9 mouse cellular contexts compared by ENCODE assay signal in the genomic region with DNA sequence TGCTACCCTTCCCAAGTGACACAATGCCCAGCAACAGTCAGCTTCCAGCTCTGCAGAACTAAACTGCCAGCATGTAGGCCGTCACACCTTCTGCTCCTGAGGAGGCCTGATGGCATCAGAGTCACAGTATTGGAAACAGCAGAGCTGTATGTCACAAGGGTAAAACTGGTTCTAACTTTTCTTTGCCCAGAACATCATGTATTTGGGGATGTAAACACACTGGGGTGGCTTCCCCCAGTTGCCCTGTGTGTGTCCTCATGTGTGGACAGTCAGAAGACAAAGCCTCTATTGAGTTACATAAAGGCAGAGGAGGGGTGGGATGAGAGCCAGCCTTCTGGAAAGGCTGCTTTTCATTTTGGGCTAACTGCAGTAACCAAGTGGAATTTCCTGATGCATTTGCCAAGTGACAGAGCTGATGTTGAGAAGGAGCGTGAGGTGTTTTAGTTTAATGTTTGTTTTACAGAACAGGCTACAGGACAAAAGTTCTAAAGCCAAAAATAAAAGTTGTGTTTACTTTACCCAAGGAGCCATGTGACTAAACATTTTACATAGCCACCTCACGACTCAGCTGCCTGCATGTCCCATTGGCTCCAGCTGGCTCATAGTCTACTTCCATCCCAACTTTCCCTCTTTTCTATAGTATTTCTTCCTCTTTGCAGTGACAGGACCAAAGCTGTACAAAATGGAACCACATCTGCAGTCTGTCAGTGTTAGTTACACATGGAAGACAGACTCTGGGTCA.
A peak's percentile ranks its signal among the peaks of the same experiment; 100 is the strongest.
DNase-seq lines count a peak whose midpoint lies in the region; ATAC-seq and TF ChIP-seq lines count a peak whose summit lies in the region.
"Had no signal": no experiment of that assay in that cellular context is flagged by ENCODE, and none has a peak within 500 bp of the region (broad histone marks: within the 10 kb centered on the region; RNA-seq: fewer than 3 reads in every experiment).

No protein-coding gene starts in this region.

- peaks cover 56% of the 10 kb centered on the region for H3K4me1 ChIP-seq in heart, embryonic 12.5 days (replicated peaks)
- peaks cover 8% of the 10 kb centered on the region; the same call in 1 of the 2 replicates for H3K4me1 ChIP-seq in stomach, embryonic 14.5 days (ENCODE audit: control insufficient read depth, insufficient read depth, low read length)

- no peak overlapping the region for H3K9ac ChIP-seq in heart, embryonic 12.5 days
- H3K9ac ChIP-seq in stomach, embryonic 14.5 days (replicated peaks; ENCODE audit: low read depth, low read length): no peak overlapping the region
- H3K9ac ChIP-seq: neural tube, embryonic 12.5 days had no signal

- H3K9me3 ChIP-seq in heart, embryonic 12.5 days (replicated peaks): no peaks in the 10 kb centered on the region
- no peaks in the 10 kb centered on the region for H3K9me3 ChIP-seq in stomach, embryonic 14.5 days (ENCODE audit: control insufficient read depth, low read depth, low read length)
- H3K9me3 ChIP-seq: neural tube, embryonic 12.5 days had no signal

- no peak overlapping the region for H3K4me3 ChIP-seq in layer of hippocampus, adult 2 months
- H3K4me3 ChIP-seq in heart, embryonic 12.5 days: no peak overlapping the region
- H3K4me3 ChIP-seq in stomach, embryonic 14.5 days (ENCODE audit: low read depth, low read length): no peak overlapping the region
- H3K4me3 ChIP-seq: neural tube, embryonic 12.5 days had no signal

- WGBS in heart, embryonic 12.5 days: 60% methylated on average over 3 of the region's 3 CpGs
- 41% methylated on average over 3 of the region's 3 CpGs for WGBS in stomach, embryonic 14.5 days

- DNase-seq in layer of hippocampus, adult 2 months (ENCODE audit: low spot score in 2 of 2): peak in 1 of 2 experiments; percentile 54
- no peak for DNase-seq in layer of hippocampus, postnatal 10 days (ENCODE audit: low spot score in 2 of 2)
- DNase-seq in brain, embryonic 14.5 days (ENCODE audit: low read depth): peak; percentile 76
- DNase-seq in kidney, postnatal 36 days: peak; percentile 61 to 67
- DNase-seq in ovary, postnatal 36 days (ENCODE audit: low spot score): no peak
- DNase-seq in adrenal gland, postnatal 10 days: no peak

- H3K36me3 ChIP-seq in heart, embryonic 12.5 days: peaks cover 13% of the 10 kb centered on the region
- H3K36me3 ChIP-seq in stomach, embryonic 14.5 days (ENCODE audit: control insufficient read depth, insufficient read depth, low read length): peaks cover 10% of the 10 kb centered on the region; the same call in 1 of the 2 replicates

- H3K27me3 ChIP-seq in heart, embryonic 12.5 days (replicated peaks): no peaks in the 10 kb centered on the region
- H3K27me3 ChIP-seq in stomach, embryonic 14.5 days (ENCODE audit: control insufficient read depth, insufficient read depth, low read length): no peaks in the 10 kb centered on the region
- H3K27me3 ChIP-seq: neural tube, embryonic 12.5 days had no signal

- H3K27ac ChIP-seq in layer of hippocampus, adult 2 months: peak overlapping the region; percentile 86
- H3K27ac ChIP-seq in heart, embryonic 12.5 days (ENCODE audit: poor library complexity, severe bottlenecking): peak overlapping the region; percentile 39
- H3K27ac ChIP-seq in stomach, embryonic 14.5 days (ENCODE audit: low read length): peak overlapping the region; percentile 39; the same call in 1 of the 2 replicates
- H3K27ac ChIP-seq: neural tube, embryonic 12.5 days had no signal

- no peak for ATAC-seq in heart, embryonic 12.5 days (ENCODE audit: insufficient number of reproducible peaks, low FRiP score)
- no peak for ATAC-seq in stomach, embryonic 14.5 days (ENCODE audit: insufficient number of reproducible peaks, insufficient read depth, low FRiP score, low read depth)

- TF ChIP-seq CTCF in layer of hippocampus, adult 2 months (conservative IDR thresholded peaks at IDR 0.05): no peak
- no peak for TF ChIP-seq CTCF in brain, embryonic 14.5 days (IDR thresholded peaks at IDR 0.05; ENCODE audit: borderline replicate concordance, extremely low read depth, insufficient read depth, insufficient read length)

- TF ChIP-seq POLR2A in brain, embryonic 14.5 days (IDR thresholded peaks at IDR 0.05; ENCODE audit: borderline replicate concordance, extremely low read depth, insufficient read depth, insufficient read length, poor library complexity, severe bottlenecking): no peak

- H3K4me2 ChIP-seq in heart, embryonic 12.5 days: no peak overlapping the region
- H3K4me2 ChIP-seq in stomach, embryonic 14.5 days (replicated peaks; ENCODE audit: low read depth, low read length): no peak overlapping the region
- H3K4me2 ChIP-seq: neural tube, embryonic 12.5 days had no signal

Comparison
In these comparisons a context has a peak if more than half of its experiments do, and no peak if none do; other contexts are left out.
1. DNase-seq: peak in brain, embryonic 14.5 days (single experiment) and kidney, postnatal 36 days (2 of 2); none in layer of hippocampus, postnatal 10 days (0 of 2), ovary, postnatal 36 days (single experiment) and adrenal gland, postnatal 10 days (single experiment).
2. Peak in every context shown above with its lines, with median percentiles within 50 percentile points of each other: H3K27ac ChIP-seq.